Mouse (Mus musculus) liver, adult 2 months (tissue): ENCODE measurements around the gene Slc35a3. TPM values are rescaled to one million over a fixed set of nuclear protein-coding genes. Genes with fewer than 3 reads are reported as not detected.
"Not testable (repeated sequence)": the region's sequence is repeated elsewhere in the genome, so short reads cannot be mapped to it uniquely, and the experiment has no call there.

ENCODE experiments used
- DNase-seq: peaks from one replicate; pipeline ENCODE4 v3.0.0-alpha.2; 2011; ENCODE audit warnings: low read depth, low spot score; ENCODE audit errors: extremely low read depth
- H3K27ac ChIP-seq: fragments of 200-500 bp; replicated peaks from 2 replicates; pipeline ENCODE4 v1.5.1; 2012; ENCODE audit warnings: low read depth, mild to moderate bottlenecking, control low read depth, inconsistent platforms, low read length; ENCODE audit not compliant: insufficient read depth
- H3K27me3 ChIP-seq: fragments of 200-500 bp; 2 replicates; pipeline ENCODE4 v1.6.1; 2012; ENCODE audit warnings: mild to moderate bottlenecking, moderate library complexity, low read length, inconsistent platforms; ENCODE audit not compliant: control insufficient read depth, insufficient read depth
- H3K36me3 ChIP-seq: fragments of 200-500 bp; 2 replicates; pipeline ENCODE4 v1.6.1; 2012; ENCODE audit warnings: low read length, inconsistent platforms; ENCODE audit not compliant: control insufficient read depth, insufficient read depth
- H3K4me1 ChIP-seq: fragments of 200-500 bp; 2 replicates; pipeline ENCODE4 v1.6.1; 2011; ENCODE audit warnings: low read length; ENCODE audit not compliant: control insufficient read depth, insufficient read depth
- H3K4me3 ChIP-seq: fragments of 200-500 bp; 2 replicates; pipeline ENCODE4 v1.5.1; 2011; ENCODE audit warnings: low read depth, mild to moderate bottlenecking, control low read depth, low read length, moderate library complexity; ENCODE audit not compliant: insufficient read depth
- H3K79me2 ChIP-seq: fragments of 200-500 bp; 2 replicates; pipeline ENCODE4 v1.6.1; 2012; ENCODE audit warnings: inconsistent platforms, mild to moderate bottlenecking, low read length, moderate library complexity; ENCODE audit not compliant: control insufficient read depth, insufficient read depth
- H3K9ac ChIP-seq: fragments of 200-500 bp; 2 replicates; pipeline ENCODE4 v1.6.1; 2012; ENCODE audit warnings: low read depth, mild to moderate bottlenecking, control low read depth, inconsistent platforms, low read length
- CTCF ChIP-seq: fragments of 200-500 bp; IDR thresholded peaks from 2 replicates; pipeline ENCODE4 v1.5.1; 2011; ENCODE audit warnings: low read depth, low read length, control low read depth
- POLR2A ChIP-seq: fragments of 200-500 bp; IDR thresholded peaks from 2 replicates; pipeline ENCODE4 v1.6.1; 2011; ENCODE audit warnings: low read length, control low read depth; ENCODE audit not compliant: insufficient read depth; ENCODE audit errors: extremely low read depth
- WGBS: fragments of 180-500 bp; shearing (Covaris S2); methylation state at CpG from one replicate; pipeline ENCODE4 v1.1.7; 2018; 5-methylcytosine and 5-hydroxymethylcytosine counted together
- polyA plus RNA-seq: library from polyadenylated mRNA; depleted of rRNA; stranded (reverse); fragments of >200 nt; gene quantifications from 2 replicates; pipeline ENCODE4 v1.2.3, GENCODE M21; 2012
- total RNA-seq: library from RNA; depleted of rRNA; stranded (reverse); fragments of >200 nt; gene quantifications from 2 replicates; pipeline ENCODE4 v1.2.3, GENCODE M21; 2014

The Slc35a3 gene
- total and polyA plus RNA-seq, 2 experiments, result 7.3 to 42.3 TPM

GRCm38 (mm10) chr3:116658928-116659565 lies 53.6 kb downstream of the Slc35a3 start:
- no peak for TF ChIP-seq CTCF
- no peak for TF ChIP-seq POLR2A
- peak; percentile 55 for DNase-seq
- H3K79me2 ChIP-seq, result peaks cover 34% of the 10 kb centered on the region; the same call in 1 of the 2 replicates
- no peaks in the 10 kb centered on the region for H3K36me3 ChIP-seq
- H3K27ac ChIP-seq, result no peak overlapping the region
- no peak overlapping the region for H3K4me3 ChIP-seq
- H3K27me3 ChIP-seq, result no peaks in the 10 kb centered on the region
- H3K9ac ChIP-seq, result no peak overlapping the region
- WGBS, result 62% methylated on average over 15 of the region's 15 CpGs
- H3K4me1 ChIP-seq, result peaks cover 22% of the 10 kb centered on the region

- no peak for DNase-seq
- H3K4me3 ChIP-seq, result no peak overlapping the region
- H3K9ac ChIP-seq, result no peak overlapping the region
- peaks cover 42% of the 10 kb centered on the region for H3K79me2 ChIP-seq
- H3K36me3 ChIP-seq, result no peaks in the 10 kb centered on the region
- no peaks in the 10 kb centered on the region for H3K27me3 ChIP-seq
- H3K27ac ChIP-seq, result no peak overlapping the region
- TF ChIP-seq CTCF (no peak), POLR2A (no peak)
- WGBS, result 80% methylated on average over 7 of the region's 7 CpGs
- H3K4me1 ChIP-seq, result peaks cover 17% of the 10 kb centered on the region
Measured at GRCm38 (mm10) chr3:116656184-116656965, 56.3 kb downstream of the Slc35a3 start.

GRCm38 (mm10) chr3:116654051-116654450 lies 58.6 kb downstream of the Slc35a3 start:
- H3K4me1 ChIP-seq, H3K27me3 ChIP-seq, H3K36me3 ChIP-seq, H3K9ac ChIP-seq, DNase-seq, H3K27ac ChIP-seq, H3K4me3 ChIP-seq: not testable (repeated sequence)
- peaks cover 35% of the 10 kb centered on the region for H3K79me2 ChIP-seq
- WGBS, result 88% methylated on average over 11 of the region's 11 CpGs

- peaks cover 5% of the 10 kb centered on the region for H3K4me1 ChIP-seq
- peaks cover 32% of the 10 kb centered on the region for H3K79me2 ChIP-seq
- no peak for DNase-seq
- H3K27me3 ChIP-seq, result no peaks in the 10 kb centered on the region
- H3K4me3 ChIP-seq, result no peak overlapping the region
- TF ChIP-seq CTCF, result no peak
- no peak for TF ChIP-seq POLR2A
- H3K9ac ChIP-seq, result no peak overlapping the region
- H3K27ac ChIP-seq, result no peak overlapping the region
- peaks cover 12% of the 10 kb centered on the region; the same call in 1 of the 2 replicates for H3K36me3 ChIP-seq
- WGBS, result 73% methylated on average over 5 of the region's 5 CpGs
Measured at GRCm38 (mm10) chr3:116653278-116653945, 59.2 kb downstream of the Slc35a3 start.

- Histone ChIP-seq H3K27ac (no peak overlapping the region), H3K4me3 (no peak overlapping the region), H3K27me3 (no peaks in the 10 kb centered on the region), H3K36me3 (peaks cover 16% of the 10 kb centered on the region; the same call in 1 of the 2 replicates), H3K4me1 (no peaks in the 10 kb centered on the region; the same call in 1 of the 2 replicates), H3K79me2 (peaks cover 25% of the 10 kb centered on the region), H3K9ac (no peak overlapping the region)
- TF ChIP-seq POLR2A (no peak), CTCF (no peak)
- 75% methylated on average over 3 of the region's 3 CpGs for WGBS
- no peak for DNase-seq
Measured at GRCm38 (mm10) chr3:116652033-116652446, 60.6 kb downstream of the Slc35a3 start.

- Histone ChIP-seq H3K4me1 (no peaks in the 10 kb centered on the region; the same call in 1 of the 2 replicates), H3K27me3 (no peaks in the 10 kb centered on the region), H3K9ac (no peak overlapping the region), H3K4me3 (no peak overlapping the region), H3K36me3 (peaks cover 28% of the 10 kb centered on the region), H3K27ac (no peak overlapping the region), H3K79me2 (peaks cover 19% of the 10 kb centered on the region)
- WGBS, result 96% methylated on average over 9 of the region's 9 CpGs
- DNase-seq, result no peak
- TF ChIP-seq POLR2A (no peak), CTCF (no peak)
Measured at GRCm38 (mm10) chr3:116650698-116651097, 61.9 kb downstream of the Slc35a3 start.
